Mouse (Mus musculus): Measurements from ENCODE around the gene Iqgap2. TPM values are rescaled to one million over a fixed set of nuclear protein-coding genes. Genes with fewer than 3 reads are reported as not detected.

Iqgap2 gene
- polyA plus RNA-seq, 1 experiment = 0.17 TPM

- Histone ChIP-seq H3K4me3 (replicated peaks) (no peak overlapping the region), H3K36me3 (ENCODE audit: control insufficient read depth) (no peaks in the 10 kb centered on the region), H3K4me1 (ENCODE audit: control insufficient read depth) (peaks cover 5% of the 10 kb centered on the region), H3K27me3 (ENCODE audit: control insufficient read depth) (no peaks in the 10 kb centered on the region), H3K9me3 (ENCODE audit: control insufficient read depth, low read length) (no peaks in the 10 kb centered on the region)
- TF ChIP-seq TAL1 (IDR thresholded peaks at IDR 0.05; ENCODE audit: low read length) (no peak), GATA1 (IDR thresholded peaks at IDR 0.05; ENCODE audit: low read length) (no peak)
These were observed 90.8 kb downstream of the Iqgap2 start for GRCm38 (mm10) chr13:95800925-95801324.

- Histone ChIP-seq H3K36me3 (ENCODE audit: control insufficient read depth) (no peaks in the 10 kb centered on the region), H3K4me3 (replicated peaks) (no peak overlapping the region), H3K9me3 (ENCODE audit: control insufficient read depth, low read length) (no peaks in the 10 kb centered on the region), H3K27me3 (ENCODE audit: control insufficient read depth) (no peaks in the 10 kb centered on the region), H3K4me1 (ENCODE audit: control insufficient read depth) (no peaks in the 10 kb centered on the region)
- TF ChIP-seq TAL1 (IDR thresholded peaks at IDR 0.05; ENCODE audit: low read length) (no peak), GATA1 (IDR thresholded peaks at IDR 0.05; ENCODE audit: low read length) (no peak)
These were observed 92.4 kb downstream of the Iqgap2 start for GRCm38 (mm10) chr13:95799322-95799721.

GRCm38 (mm10) chr13:95798721-95799120 lies 93.0 kb downstream of the Iqgap2 start:
- H3K36me3 ChIP-seq (ENCODE audit: control insufficient read depth) = no peaks in the 10 kb centered on the region
- H3K9me3 ChIP-seq (ENCODE audit: control insufficient read depth, low read length) = no peaks in the 10 kb centered on the region
- H3K4me3 ChIP-seq (replicated peaks) = no peak overlapping the region
- H3K4me1 ChIP-seq (ENCODE audit: control insufficient read depth) = no peaks in the 10 kb centered on the region
- TF ChIP-seq TAL1 (IDR thresholded peaks at IDR 0.05; ENCODE audit: low read length) (no peak), GATA1 (IDR thresholded peaks at IDR 0.05; ENCODE audit: low read length) (no peak)
- no peaks in the 10 kb centered on the region for H3K27me3 ChIP-seq (ENCODE audit: control insufficient read depth)

- Histone ChIP-seq H3K27me3 (ENCODE audit: control insufficient read depth) (no peaks in the 10 kb centered on the region), H3K9me3 (ENCODE audit: control insufficient read depth, low read length) (no peaks in the 10 kb centered on the region), H3K4me3 (replicated peaks) (no peak overlapping the region), H3K4me1 (ENCODE audit: control insufficient read depth) (no peaks in the 10 kb centered on the region), H3K36me3 (ENCODE audit: control insufficient read depth) (no peaks in the 10 kb centered on the region)
- TF ChIP-seq TAL1 (IDR thresholded peaks at IDR 0.05; ENCODE audit: low read length) (no peak), GATA1 (IDR thresholded peaks at IDR 0.05; ENCODE audit: low read length) (no peak)
These were observed 94.2 kb downstream of the Iqgap2 start for GRCm38 (mm10) chr13:95797530-95797929.

DNA sequence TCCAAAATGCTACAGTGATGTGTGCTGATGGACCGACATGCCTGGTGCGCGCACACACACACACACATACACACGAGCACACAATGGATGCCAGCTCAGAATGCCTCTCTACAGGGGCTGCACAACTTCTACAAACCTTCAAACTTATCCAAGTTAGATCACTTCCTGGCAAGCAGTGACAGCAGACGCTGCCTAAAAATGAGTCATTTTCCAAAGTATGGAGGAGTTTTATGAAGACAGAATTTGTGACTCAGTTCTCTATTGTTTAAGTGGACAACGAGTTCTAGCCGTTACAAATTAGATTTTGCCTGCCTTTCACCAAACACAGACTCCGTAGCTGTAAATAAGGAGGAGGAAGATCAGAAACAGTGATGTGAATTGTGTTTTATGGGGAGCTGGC lies 97.4 kb downstream of the Iqgap2 start:
- Histone ChIP-seq H3K4me1 (ENCODE audit: control insufficient read depth) (no peaks in the 10 kb centered on the region), H3K9me3 (ENCODE audit: control insufficient read depth, low read length) (no peaks in the 10 kb centered on the region), H3K4me3 (replicated peaks) (no peak overlapping the region), H3K27me3 (ENCODE audit: control insufficient read depth) (no peaks in the 10 kb centered on the region), H3K36me3 (ENCODE audit: control insufficient read depth) (no peaks in the 10 kb centered on the region)
- TF ChIP-seq GATA1 (IDR thresholded peaks at IDR 0.05; ENCODE audit: low read length) (no peak), TAL1 (IDR thresholded peaks at IDR 0.05; ENCODE audit: low read length) (no peak)

DNA sequence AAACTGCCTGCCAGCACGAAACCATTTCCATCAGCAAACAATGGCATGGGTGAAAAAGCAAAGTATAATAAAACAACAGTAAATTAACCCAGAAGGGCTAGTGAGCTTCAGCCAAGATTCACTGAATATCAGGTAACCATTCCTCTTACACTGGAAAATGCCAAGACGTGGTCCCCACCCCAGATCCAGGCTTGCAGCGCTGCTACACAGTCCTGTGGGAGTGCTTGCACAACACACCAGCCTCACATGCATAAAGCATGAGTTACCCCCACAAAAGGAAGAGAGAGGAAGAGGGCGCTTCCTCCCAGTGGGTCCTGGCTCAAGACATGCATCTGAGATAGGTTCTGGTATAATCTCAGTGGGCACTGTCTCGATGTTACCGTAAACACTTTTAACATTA lies 100.8 kb downstream of the Iqgap2 start:
- no peaks in the 10 kb centered on the region for H3K4me1 ChIP-seq (ENCODE audit: control insufficient read depth)
- no peaks in the 10 kb centered on the region for H3K36me3 ChIP-seq (ENCODE audit: control insufficient read depth)
- no peak overlapping the region for H3K4me3 ChIP-seq (replicated peaks)
- H3K27me3 ChIP-seq (ENCODE audit: control insufficient read depth) = no peaks in the 10 kb centered on the region
- TF ChIP-seq TAL1 (IDR thresholded peaks at IDR 0.05; ENCODE audit: low read length) = no peak
- TF ChIP-seq GATA1 (IDR thresholded peaks at IDR 0.05; ENCODE audit: low read length) = no peak
- no peaks in the 10 kb centered on the region for H3K9me3 ChIP-seq (ENCODE audit: control insufficient read depth, low read length)

DNA sequence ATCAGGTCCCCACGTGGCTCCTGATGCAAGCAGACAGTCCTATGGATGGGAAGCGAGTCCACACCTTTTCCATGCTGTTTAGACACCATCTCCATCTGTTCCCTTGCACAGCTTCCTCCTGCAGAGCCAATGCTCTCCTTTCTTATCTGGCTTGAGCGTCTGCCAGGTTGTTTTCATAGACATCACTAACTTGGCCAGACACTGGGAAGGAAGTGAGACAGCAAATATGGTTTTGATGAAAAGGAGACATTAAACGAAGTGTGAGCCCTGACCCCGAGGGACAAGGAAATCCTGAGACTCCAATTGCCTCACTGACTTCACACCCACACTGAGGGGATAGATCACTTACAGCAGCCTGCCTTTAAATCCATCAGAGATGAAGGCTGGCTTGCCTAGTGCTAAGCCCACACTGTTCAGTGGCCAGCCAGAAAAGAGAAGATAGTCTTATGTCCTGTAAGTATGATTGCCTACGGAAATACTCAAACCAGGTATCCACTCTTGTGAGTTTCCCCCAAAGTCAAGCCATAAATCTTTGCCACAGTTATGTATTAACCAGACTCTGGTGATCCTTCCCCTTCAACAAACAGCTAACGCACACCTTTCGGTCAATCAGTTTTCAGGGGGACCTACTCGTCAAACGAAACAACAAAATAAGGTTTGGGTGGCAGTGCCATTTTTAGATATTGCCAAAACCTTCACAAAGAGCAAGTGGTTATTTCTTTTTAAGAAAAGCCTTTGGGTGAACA lies 102.9 kb downstream of the Iqgap2 start:
- H3K4me3 ChIP-seq (replicated peaks) = no peak overlapping the region
- TF ChIP-seq TAL1 (IDR thresholded peaks at IDR 0.05; ENCODE audit: low read length) (no peak), GATA1 (IDR thresholded peaks at IDR 0.05; ENCODE audit: low read length) (no peak)
- no peaks in the 10 kb centered on the region for H3K9me3 ChIP-seq (ENCODE audit: control insufficient read depth, low read length)
- no peaks in the 10 kb centered on the region for H3K36me3 ChIP-seq (ENCODE audit: control insufficient read depth)
- no peaks in the 10 kb centered on the region for H3K4me1 ChIP-seq (ENCODE audit: control insufficient read depth)
- no peaks in the 10 kb centered on the region for H3K27me3 ChIP-seq (ENCODE audit: control insufficient read depth)

DNA sequence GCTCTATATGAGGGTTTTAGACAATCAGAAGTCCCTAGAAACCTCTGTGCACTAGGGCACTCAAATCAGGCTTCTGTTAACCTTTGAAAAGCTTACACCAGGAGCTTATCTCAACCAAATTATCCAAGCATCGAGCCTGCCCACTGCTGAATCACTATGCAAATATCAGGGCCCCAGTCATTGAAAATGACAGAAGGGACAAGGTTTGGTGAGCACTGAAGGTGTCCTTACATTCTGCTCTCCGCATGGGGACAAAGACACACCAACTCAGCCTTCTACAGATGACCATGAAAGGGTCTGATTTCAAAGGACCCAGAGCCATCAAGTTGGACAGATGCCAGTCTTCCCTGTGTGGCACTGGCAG lies 108.8 kb downstream of the Iqgap2 start:
- TF ChIP-seq GATA1 (IDR thresholded peaks at IDR 0.05; ENCODE audit: low read length) (no peak), TAL1 (IDR thresholded peaks at IDR 0.05; ENCODE audit: low read length) (no peak)
- Histone ChIP-seq H3K4me3 (replicated peaks) (no peak overlapping the region), H3K9me3 (ENCODE audit: control insufficient read depth, low read length) (no peaks in the 10 kb centered on the region), H3K4me1 (ENCODE audit: control insufficient read depth) (no peaks in the 10 kb centered on the region), H3K36me3 (ENCODE audit: control insufficient read depth) (no peaks in the 10 kb centered on the region), H3K27me3 (ENCODE audit: control insufficient read depth) (no peaks in the 10 kb centered on the region)

DNA sequence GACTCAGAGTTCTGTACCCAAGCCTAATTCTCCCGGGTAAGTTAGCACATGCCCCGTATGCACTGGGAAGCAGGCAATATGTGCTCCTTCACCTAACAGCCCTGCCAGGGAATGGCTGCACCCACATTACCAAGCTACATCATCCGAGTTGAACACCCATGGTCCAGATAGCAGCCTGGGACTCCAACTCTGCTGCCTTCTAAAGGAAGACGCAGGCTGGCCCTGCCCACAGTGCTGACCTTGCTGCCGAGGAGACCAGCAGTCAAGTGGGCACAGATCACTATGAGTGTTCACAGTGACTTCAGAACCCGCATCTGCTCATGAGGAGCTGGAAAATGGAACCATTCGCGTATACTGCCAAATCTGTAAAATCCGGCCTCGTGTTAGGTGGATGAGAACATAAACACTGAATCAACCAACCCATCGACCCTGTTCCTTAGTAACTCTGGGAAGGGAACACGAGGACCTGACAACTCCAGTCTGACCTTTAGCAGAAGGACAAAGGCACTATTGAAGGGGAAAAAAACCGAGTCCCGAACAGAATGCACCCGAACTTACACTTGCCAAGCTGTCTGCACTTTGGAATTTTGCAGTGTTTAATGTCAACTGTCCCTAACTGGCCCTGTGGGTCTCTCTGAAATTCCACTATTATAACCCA lies 109.3 kb downstream of the Iqgap2 start:
- Histone ChIP-seq H3K27me3 (ENCODE audit: control insufficient read depth) (no peaks in the 10 kb centered on the region), H3K36me3 (ENCODE audit: control insufficient read depth) (no peaks in the 10 kb centered on the region), H3K9me3 (ENCODE audit: control insufficient read depth, low read length) (no peaks in the 10 kb centered on the region), H3K4me3 (replicated peaks) (no peak overlapping the region), H3K4me1 (ENCODE audit: control insufficient read depth) (no peaks in the 10 kb centered on the region)
- TF ChIP-seq TAL1 (IDR thresholded peaks at IDR 0.05; ENCODE audit: low read length) (no peak), GATA1 (IDR thresholded peaks at IDR 0.05; ENCODE audit: low read length) (no peak)
